Mouse (Mus musculus) frontal cortex, adult (tissue): ENCODE measurements around the gene Tmem151a.

Experiments used
- ATAC-seq: cut with Nextera tagmentation; 2 replicates; pipeline ENCODE4 v1.9.2; 2017; ENCODE audit warnings: mild to moderate bottlenecking, moderate library complexity, mixed read lengths; ENCODE audit not compliant: low TSS enrichment

The Tmem151a gene

GRCm38 (mm10) chr19:5045531-5045930 lies 39.8 kb downstream of the Tmem151a start:
- ATAC-seq: no peak

- ATAC-seq: no peak; the same call in 1 of the 2 replicates
These were observed 43.7 kb downstream of the Tmem151a start for GRCm38 (mm10) chr19:5041588-5041987.

- peak; percentile 50 for ATAC-seq
These were observed 44.3 kb downstream of the Tmem151a start, which contains the start of gene Brms1 for GRCm38 (mm10) chr19:5040862-5041523. Gene Brms1 (plus strand): TSS chr19:5041354.

GRCm38 (mm10) chr19:5039301-5040114 lies 45.8 kb downstream of the Tmem151a start:
- ATAC-seq: no peak

- ATAC-seq: peak; percentile 88
These were observed 46.6 kb downstream of the Tmem151a start, which contains the start of the genes B4gat1 and AC124502.3 for GRCm38 (mm10) chr19:5038709-5039156. Gene B4gat1 (plus strand): TSS chr19:5038826. Gene AC124502.3 (plus strand): TSS chr19:5038891.

GRCm38 (mm10) chr19:5037678-5038571 lies 47.4 kb downstream of the Tmem151a start:
- ATAC-seq: 0 out of 2 replicates have a peak, but pooled peaks have one; percentile 22

GRCm38 (mm10) chr19:5036577-5036976 lies 48.8 kb downstream of the Tmem151a start:
- no peak for ATAC-seq

GRCm38 (mm10) chr19:5032686-5033085 lies 52.6 kb downstream of the Tmem151a start:
- no peak for ATAC-seq

- no peak for ATAC-seq
These were observed 59.2 kb downstream of the Tmem151a start for GRCm38 (mm10) chr19:5026111-5026510.

- peak; percentile 95 for ATAC-seq
These were observed 61.5 kb downstream of the Tmem151a start, which contains the start of gene Slc29a2 for GRCm38 (mm10) chr19:5023621-5024479. Gene Slc29a2 (plus strand): TSS chr19:5023860.

- no peak for ATAC-seq
These were observed 63.9 kb downstream of the Tmem151a start for GRCm38 (mm10) chr19:5021416-5021815.
